Mouse (Mus musculus) frontal cortex, postnatal 10 days (tissue): Measurements from ENCODE around the gene Cavin1.
A peak's percentile ranks its signal among the peaks of the same experiment; 100 is the strongest.

ENCODE experiments used
- DNase-seq, 2 experiments: peaks; one replicate each; pipeline ENCODE4 v3.0.0; 2022; ENCODE audit warnings: low spot score in 2 of 2, mixed read lengths in 1 of 2

The Cavin1 gene

DNA sequence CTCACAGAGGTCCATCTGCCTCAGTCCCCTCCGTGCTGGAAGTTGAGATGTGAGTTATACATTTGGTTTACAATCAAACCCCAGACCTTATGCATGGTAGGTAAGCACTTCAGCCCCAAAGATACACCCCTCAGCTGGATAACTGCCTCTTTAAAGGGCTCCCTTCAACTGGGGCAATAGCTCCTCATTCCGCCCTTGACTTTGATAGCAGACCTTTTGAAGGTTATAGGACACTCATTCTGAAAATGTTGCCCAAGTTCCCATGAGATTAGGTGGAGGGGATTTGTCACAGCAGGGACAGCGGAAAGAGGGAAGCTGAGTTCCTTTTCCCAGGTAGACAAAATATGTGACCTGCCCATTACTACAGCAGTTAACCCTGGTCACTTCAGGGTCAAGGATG is 10.5 kb upstream of the Cavin1 start:
- DNase-seq, result no peak

- no peak for DNase-seq
These were observed 9.8 kb upstream of the Cavin1 start for GRCm38 (mm10) chr11:100980438-100980837.

- no peak for DNase-seq
These were observed 9.2 kb upstream of the Cavin1 start for GRCm38 (mm10) chr11:100979887-100980286.

DNA sequence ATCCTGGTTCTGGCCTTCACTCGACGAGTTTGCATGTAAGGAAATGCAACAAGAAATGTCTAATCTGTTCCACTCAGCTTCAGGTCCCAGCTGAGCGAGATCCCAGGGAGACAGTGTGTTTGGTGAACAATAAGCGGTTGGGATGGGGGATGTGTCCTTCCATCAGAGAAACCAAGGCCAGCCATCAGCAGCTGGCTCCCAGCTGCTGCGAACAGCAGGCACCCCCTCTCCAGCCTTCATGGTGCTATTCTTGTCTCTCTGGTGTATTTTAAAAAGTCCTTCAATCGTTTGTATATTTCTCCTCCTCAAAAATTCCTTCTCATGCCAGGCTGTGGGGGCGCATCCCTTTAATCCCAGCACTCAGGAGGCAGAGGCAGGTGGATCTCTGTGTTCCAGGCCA is 4.6 kb upstream of the Cavin1 start:
- DNase-seq, result no peak

DNA sequence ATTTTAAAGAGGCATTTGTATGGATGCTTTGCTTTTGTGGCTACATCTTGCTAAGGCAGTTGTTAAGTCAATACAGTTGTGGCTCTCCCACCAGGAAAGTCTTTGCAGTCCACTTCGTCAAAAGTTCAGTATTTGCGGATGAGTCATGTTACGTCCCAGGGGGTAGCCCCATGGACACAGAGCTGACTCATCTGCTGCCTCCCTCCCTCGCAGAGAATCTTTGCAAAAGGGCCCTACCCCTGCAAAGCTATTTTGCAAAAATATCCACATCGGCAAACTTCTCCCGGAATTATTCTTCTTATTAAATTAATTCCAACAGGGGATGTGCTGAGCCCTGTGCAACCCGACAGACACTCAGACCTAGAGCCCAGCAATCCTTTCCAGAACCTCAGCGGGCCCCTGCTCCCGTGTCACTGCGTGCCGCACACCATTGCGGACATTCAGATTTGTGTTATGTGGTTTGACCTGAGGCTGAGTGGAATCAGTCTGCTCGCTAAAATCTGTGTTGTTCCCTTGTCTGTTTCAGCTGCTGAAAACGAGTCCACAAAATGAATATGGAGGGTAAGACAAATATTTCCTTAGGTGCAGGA is 3.8 kb upstream of the Cavin1 start:
- DNase-seq, result no peak

DNA sequence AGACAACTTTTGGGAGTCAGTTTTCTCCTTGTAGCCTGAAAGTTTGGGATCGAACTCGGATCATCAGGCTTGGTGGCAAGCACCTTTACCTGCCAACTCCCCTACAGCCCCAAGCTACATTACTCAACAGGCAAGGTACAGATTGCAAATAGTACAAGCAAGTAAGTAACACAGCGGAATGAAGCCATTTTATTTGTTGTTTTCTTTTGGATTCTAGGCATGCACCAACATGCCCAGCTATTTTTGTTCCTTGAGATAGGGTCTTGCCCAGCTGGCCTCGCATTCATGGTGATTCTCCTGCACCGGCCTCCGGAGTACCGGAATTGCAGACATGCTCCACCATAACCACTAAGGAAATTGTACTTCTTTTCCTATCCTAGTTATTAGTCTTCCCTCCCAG is 2.6 kb upstream of the Cavin1 start:
- no peak for DNase-seq

GRCm38 (mm10) chr11:100971455-100971854 is 768 bp upstream of the Cavin1 start:
- no peak for DNase-seq

DNA sequence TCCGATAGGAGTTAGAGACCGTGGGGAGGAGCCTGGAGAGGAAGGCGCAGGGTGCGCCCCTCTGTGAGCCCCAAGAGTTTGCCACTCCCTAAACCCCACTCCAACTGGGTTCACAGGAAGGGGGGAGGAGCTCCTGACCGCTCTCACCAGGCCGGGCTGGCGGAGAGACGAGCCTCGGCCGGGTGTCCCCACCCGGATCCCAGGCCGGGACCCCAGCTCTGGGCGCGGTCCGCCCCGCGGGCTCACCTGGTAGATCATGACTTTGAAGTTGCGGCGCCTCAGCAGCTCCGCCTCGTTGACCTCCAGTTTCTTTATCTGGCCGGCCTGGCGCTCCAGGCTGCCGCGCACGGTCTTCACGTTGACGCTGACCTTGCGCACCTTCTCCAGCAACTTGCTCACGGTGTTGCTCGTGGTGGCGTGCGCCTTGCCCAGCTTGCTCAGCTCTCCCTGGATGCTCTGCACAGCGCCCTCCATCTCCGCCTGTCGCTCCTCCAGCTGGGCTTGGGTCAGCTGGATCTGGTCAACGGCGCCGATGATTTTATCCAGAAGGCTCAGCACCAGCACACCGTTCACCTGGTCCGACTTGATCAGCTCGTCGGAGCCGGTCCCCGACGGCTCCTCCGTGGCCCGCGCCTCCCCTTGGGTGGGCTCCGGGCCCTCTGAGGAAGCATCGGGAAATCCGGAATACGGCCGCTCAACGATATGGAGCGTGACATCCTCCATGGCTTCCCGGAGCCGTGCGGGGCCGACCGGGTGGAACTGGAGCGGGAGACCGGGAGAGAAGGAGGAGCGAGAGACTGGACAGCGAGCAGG is 737 bp downstream of the Cavin1 start:
- DNase-seq, result no peak

GRCm38 (mm10) chr11:100969189-100969743 is 1.4 kb downstream of the Cavin1 start:
- no peak for DNase-seq

DNA sequence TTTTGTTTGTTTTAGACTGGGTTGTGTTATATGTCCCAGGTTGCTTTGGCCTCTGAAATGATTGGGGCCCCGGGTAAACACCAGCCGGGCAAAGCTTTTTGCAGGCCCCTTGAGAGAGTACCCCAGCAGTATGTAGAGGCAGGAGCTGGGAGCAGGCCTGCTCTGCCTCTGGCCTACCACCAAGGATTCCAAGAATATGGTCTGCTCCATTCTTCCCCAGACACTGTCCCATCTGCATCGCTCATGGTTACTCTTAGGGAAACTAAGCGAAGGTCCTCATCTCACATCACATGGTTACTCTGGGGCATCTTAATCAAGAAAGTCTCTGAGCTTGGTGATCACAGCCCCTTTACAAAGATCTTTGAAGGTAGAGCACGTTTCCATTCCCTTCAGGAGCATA is 2.2 kb downstream of the Cavin1 start:
- DNase-seq, result no peak

- no peak for DNase-seq
These were observed 2.7 kb downstream of the Cavin1 start for GRCm38 (mm10) chr11:100967881-100968420.

DNA sequence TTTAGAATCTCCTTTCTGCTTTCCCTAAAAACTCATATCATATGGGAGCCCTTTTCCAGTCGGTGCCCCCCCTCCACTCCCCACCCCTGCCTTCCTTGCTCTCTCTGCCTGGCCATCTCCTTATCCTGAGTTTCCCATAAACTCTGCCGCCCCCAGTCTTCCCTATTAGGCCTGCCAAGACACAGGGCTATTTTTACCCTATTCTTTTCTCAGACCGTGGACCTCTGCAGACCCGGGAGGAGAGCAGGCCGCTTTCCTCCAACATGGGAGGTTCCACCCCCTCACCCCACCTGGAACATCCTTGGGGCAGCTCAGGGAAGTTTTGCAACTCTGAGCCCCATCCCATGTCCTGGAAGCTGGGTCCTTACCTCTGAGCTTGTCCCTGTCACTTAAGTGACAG is 3.3 kb downstream of the Cavin1 start:
- DNase-seq, result no peak

DNA sequence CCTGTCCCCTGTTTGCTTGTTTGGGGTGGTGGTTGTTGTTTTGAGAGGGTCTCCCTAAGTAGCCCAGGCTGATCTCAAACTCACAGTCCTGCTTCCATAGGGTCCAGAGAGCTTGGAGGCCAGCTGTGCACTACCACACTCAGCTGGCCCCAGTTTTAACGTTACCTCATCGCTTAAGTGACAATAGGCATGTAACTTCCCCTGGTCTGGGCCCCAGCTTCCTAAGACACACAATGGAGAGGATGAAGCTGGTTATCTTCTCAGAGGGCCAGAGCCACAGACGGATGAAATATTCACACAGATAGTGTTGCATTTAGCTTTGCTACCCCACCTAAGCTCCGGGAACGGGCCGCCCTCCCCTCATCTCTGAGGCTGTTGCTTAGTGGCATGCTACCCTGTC is 4.9 kb downstream of the Cavin1 start:
- no peak for DNase-seq

GRCm38 (mm10) chr11:100964901-100965542 is 5.7 kb downstream of the Cavin1 start:
- DNase-seq, result no peak

DNA sequence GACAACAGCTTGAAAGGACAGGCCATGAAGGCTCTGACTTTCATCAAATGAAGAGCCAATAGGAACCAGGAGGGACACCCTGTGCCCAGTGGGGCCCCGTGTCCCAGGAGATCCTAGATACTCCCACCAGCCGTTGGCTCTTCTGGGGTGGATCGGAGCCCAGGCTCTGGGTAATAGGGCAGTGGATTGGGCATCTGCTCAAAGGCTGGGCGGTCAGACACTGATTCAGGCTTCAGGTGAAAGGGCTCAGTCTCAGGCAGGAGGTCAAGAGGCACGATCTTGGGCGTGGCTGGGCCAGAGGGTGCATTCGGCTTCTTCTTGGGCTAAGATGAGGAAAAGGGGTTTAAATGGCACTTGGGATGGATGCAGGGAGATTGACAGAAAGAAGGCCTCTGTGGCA is 6.5 kb downstream of the Cavin1 start:
- no peak for DNase-seq

DNA sequence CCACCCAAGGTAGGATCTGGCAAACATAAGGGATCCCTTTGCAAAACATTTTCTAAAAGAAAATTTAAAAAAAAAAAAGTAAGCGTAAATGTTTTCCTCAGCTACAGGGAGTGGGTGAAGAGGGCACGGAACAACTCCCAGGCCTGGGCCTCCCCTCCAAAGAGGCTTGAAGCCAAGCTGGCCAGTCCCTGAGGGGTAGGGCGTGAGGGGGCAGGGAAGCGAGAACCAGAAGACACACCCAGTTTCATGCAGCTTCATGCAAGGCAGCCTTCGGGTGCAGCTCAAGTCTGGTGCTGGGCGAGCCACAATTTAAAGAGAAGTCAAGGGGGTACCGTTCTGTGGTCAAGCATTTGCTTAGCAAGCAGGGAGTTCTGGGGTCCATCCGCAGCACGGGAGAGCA is 7.0 kb downstream of the Cavin1 start:
- no peak for DNase-seq

GRCm38 (mm10) chr11:100962371-100962911 is 8.2 kb downstream of the Cavin1 start:
- DNase-seq, result no peak

DNA sequence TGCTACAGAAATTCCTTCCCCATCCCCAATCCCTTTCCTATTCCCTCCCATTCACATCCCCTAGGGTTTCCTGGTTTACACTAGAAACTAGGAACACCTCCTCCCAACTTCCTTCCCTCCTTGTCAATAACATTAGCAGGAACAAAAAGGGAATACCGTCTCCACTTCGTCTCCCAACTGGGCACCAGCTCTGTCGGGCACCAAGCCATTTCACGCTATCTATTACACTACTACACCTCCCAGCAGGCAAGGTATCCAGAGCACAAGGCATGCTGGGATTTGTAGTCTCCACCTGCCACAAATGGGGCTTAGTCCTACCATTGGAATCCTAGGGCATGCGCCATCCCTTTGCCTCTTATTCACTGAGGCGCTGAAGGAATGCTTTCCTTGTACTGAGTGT is 10.1 kb downstream of the Cavin1 start:
- peak in 1 of 2 experiments; percentile 31 for DNase-seq

DNA sequence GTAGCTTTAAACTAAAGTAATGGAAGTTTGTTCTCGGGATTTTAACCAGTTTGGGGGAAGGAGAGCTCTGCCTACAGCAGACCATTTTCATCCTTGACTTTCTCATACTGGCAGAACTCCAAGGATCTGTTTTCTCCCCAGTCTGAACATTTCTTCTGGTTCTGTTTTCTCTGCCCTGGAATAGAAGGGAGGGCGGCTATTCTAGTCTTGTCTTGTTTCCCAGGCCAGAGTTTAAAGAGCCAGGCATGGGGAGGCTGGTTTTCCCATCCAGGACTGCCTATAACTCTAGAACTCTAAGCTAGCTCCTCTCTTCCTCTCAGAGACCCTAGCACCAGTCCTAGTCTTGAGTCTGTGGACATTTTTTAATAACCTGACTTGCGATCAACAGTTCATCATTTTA is 10.9 kb downstream of the Cavin1 start:
- DNase-seq, result no peak

- DNase-seq, result peak in 1 of 2 experiments; percentile 49
These were observed 11.2 kb downstream of the Cavin1 start for GRCm38 (mm10) chr11:100959464-100959810.

DNA sequence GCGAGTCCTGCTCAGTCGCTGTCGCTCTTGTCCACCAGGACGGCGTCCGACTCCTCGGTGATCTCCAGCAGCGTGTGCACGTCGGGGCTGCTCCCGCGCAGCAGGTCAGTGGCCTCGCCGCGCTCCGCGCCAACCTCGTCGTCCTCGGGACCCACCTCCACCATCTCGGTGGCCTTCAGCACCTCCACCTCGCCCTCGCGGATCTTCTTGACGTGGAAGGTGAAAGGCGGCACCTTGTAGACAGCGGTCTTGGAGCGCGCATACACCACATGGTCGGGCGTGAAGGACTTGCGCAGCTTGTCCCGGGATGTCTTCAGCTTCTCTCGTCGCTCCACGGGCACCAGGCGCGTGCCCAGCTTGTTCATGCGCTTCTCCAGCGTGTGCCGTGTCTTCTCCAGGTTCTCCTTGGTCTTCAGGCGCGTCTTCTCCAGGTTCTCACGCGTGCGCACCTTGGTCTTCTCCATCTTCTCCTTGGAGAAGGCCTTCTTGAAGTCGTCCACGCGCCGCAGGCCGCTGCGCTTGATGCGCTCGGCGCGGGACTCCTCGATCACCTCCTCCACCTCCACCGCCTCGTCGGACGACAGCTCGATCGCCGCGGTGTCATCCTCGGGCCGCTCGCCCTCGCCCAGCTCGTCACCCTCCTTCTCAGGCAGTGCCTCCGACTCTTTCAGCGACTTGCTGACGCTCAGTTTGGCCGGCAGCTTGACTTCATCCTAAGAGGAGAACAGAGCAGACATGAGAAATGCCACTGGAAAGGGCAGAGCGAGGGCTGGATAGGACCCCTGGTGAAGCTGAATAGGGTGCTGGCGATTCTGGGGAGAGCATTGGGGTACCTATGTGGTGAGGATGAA is 11.8 kb downstream of the Cavin1 start:
- DNase-seq, result no peak
